Mouse (Mus musculus): ENCODE data around the gene Wnt9a. TPM values are rescaled to one million over a fixed set of nuclear protein-coding genes. Genes with fewer than 3 reads are reported as not detected.

Wnt9a gene
- polyA plus RNA-seq, 1 experiment from 2014 or later, result 2.7 TPM

GRCm38 (mm10) chr11:59308625-59309024 lies 1.9 kb downstream of the Wnt9a start:
- H3K9ac ChIP-seq (ENCODE audit: low read depth, low read length), result no peak overlapping the region
- H3K27me3 ChIP-seq (ENCODE audit: control insufficient read depth, insufficient read depth, low read length), result peaks cover 49% of the 10 kb centered on the region
- peaks cover 20% of the 10 kb centered on the region for H3K4me1 ChIP-seq (replicated peaks; ENCODE audit: control insufficient read depth, insufficient read depth, low read length)
- WGBS, result 45% methylated on average over 6 of the region's 6 CpGs
- H3K4me2 ChIP-seq (replicated peaks; ENCODE audit: low read depth, low read length), result peak overlapping the region; percentile 95; the same call in 1 of the 2 replicates
- no peaks in the 10 kb centered on the region for H3K36me3 ChIP-seq (ENCODE audit: control insufficient read depth, insufficient read depth, low read length)
- no peak overlapping the region for H3K27ac ChIP-seq (ENCODE audit: low read depth, low read length)
- H3K4me3 ChIP-seq (ENCODE audit: low read depth, low read length), result no peak overlapping the region
- no peak for ATAC-seq (ENCODE audit: low FRiP score)
- DNase-seq (ENCODE audit: low spot score), result no peak
- no peaks in the 10 kb centered on the region for H3K9me3 ChIP-seq (ENCODE audit: control insufficient read depth, low read length)

- Histone ChIP-seq H3K4me2 (replicated peaks; ENCODE audit: low read depth, low read length) (peak overlapping the region; percentile 13; the same call in 1 of the 2 replicates), H3K4me3 (ENCODE audit: low read depth, low read length) (no peak overlapping the region), H3K4me1 (replicated peaks; ENCODE audit: control insufficient read depth, insufficient read depth, low read length) (peaks cover 20% of the 10 kb centered on the region), H3K9me3 (ENCODE audit: control insufficient read depth, low read length) (no peaks in the 10 kb centered on the region), H3K9ac (ENCODE audit: low read depth, low read length) (no peak overlapping the region), H3K27me3 (ENCODE audit: control insufficient read depth, insufficient read depth, low read length) (peaks cover 44% of the 10 kb centered on the region), H3K27ac (ENCODE audit: low read depth, low read length) (no peak overlapping the region), H3K36me3 (ENCODE audit: control insufficient read depth, insufficient read depth, low read length) (no peaks in the 10 kb centered on the region)
- DNase-seq (ENCODE audit: low spot score), result peak; percentile 53
- 6% methylated on average over 11 of the region's 12 CpGs for whole genome bisulfite sequencing
- ATAC-seq (ENCODE audit: low FRiP score), result no peak
Observed at GRCm38 (mm10) chr11:59309106-59309805, 2.5 kb downstream of the Wnt9a start.

- no peaks in the 10 kb centered on the region for H3K9me3 ChIP-seq (ENCODE audit: control insufficient read depth, low read length)
- H3K27me3 ChIP-seq (ENCODE audit: control insufficient read depth, insufficient read depth, low read length), result peaks cover 37% of the 10 kb centered on the region
- ATAC-seq (ENCODE audit: low FRiP score) (no peak), DNase-seq (ENCODE audit: low spot score) (no peak)
- H3K4me2 ChIP-seq (replicated peaks; ENCODE audit: low read depth, low read length), result no peak overlapping the region
- H3K9ac ChIP-seq (ENCODE audit: low read depth, low read length), result no peak overlapping the region
- H3K36me3 ChIP-seq (ENCODE audit: control insufficient read depth, insufficient read depth, low read length), result no peaks in the 10 kb centered on the region
- no peak overlapping the region for H3K4me3 ChIP-seq (ENCODE audit: low read depth, low read length)
- H3K4me1 ChIP-seq (replicated peaks; ENCODE audit: control insufficient read depth, insufficient read depth, low read length), result peaks cover 20% of the 10 kb centered on the region
- 50% methylated on average over 8 of the region's 8 CpGs for WGBS
- no peak overlapping the region for H3K27ac ChIP-seq (ENCODE audit: low read depth, low read length)
Observed at GRCm38 (mm10) chr11:59309976-59310375, 3.2 kb downstream of the Wnt9a start.

- 56% methylated on average over 6 of the region's 6 CpGs for WGBS
- H3K36me3 ChIP-seq (ENCODE audit: control insufficient read depth, insufficient read depth, low read length), result no peaks in the 10 kb centered on the region
- no peak overlapping the region for H3K9ac ChIP-seq (ENCODE audit: low read depth, low read length)
- no peak overlapping the region for H3K4me2 ChIP-seq (replicated peaks; ENCODE audit: low read depth, low read length)
- H3K27ac ChIP-seq (ENCODE audit: low read depth, low read length), result no peak overlapping the region
- no peaks in the 10 kb centered on the region for H3K9me3 ChIP-seq (ENCODE audit: control insufficient read depth, low read length)
- peaks cover 17% of the 10 kb centered on the region for H3K27me3 ChIP-seq (ENCODE audit: control insufficient read depth, insufficient read depth, low read length)
- ATAC-seq (ENCODE audit: low FRiP score), result no peak
- peaks cover 15% of the 10 kb centered on the region for H3K4me1 ChIP-seq (replicated peaks; ENCODE audit: control insufficient read depth, insufficient read depth, low read length)
- H3K4me3 ChIP-seq (ENCODE audit: low read depth, low read length), result no peak overlapping the region
- no peak for DNase-seq (ENCODE audit: low spot score)
Observed at GRCm38 (mm10) chr11:59312060-59312459, 5.3 kb downstream of the Wnt9a start.

- no peak for ATAC-seq (ENCODE audit: low FRiP score)
- WGBS, result 59% methylated on average over 8 of the region's 8 CpGs
- Histone ChIP-seq H3K4me2 (replicated peaks; ENCODE audit: low read depth, low read length) (no peak overlapping the region), H3K9ac (ENCODE audit: low read depth, low read length) (no peak overlapping the region), H3K36me3 (ENCODE audit: control insufficient read depth, insufficient read depth, low read length) (no peaks in the 10 kb centered on the region), H3K4me3 (ENCODE audit: low read depth, low read length) (no peak overlapping the region), H3K27me3 (ENCODE audit: control insufficient read depth, insufficient read depth, low read length) (peaks cover 12% of the 10 kb centered on the region), H3K9me3 (ENCODE audit: control insufficient read depth, low read length) (no peaks in the 10 kb centered on the region), H3K27ac (ENCODE audit: low read depth, low read length) (no peak overlapping the region), H3K4me1 (replicated peaks; ENCODE audit: control insufficient read depth, insufficient read depth, low read length) (peaks cover 13% of the 10 kb centered on the region)
- DNase-seq (ENCODE audit: low spot score), result no peak
Observed at GRCm38 (mm10) chr11:59312501-59312900, 5.8 kb downstream of the Wnt9a start.

GRCm38 (mm10) chr11:59313029-59313811 lies 6.5 kb downstream of the Wnt9a start:
- H3K4me1 ChIP-seq (replicated peaks; ENCODE audit: control insufficient read depth, insufficient read depth, low read length), result peaks cover 8% of the 10 kb centered on the region
- DNase-seq (ENCODE audit: low spot score) (no peak), ATAC-seq (ENCODE audit: low FRiP score) (no peak)
- no peak overlapping the region for H3K27ac ChIP-seq (ENCODE audit: low read depth, low read length)
- H3K4me3 ChIP-seq (ENCODE audit: low read depth, low read length), result no peak overlapping the region
- no peaks in the 10 kb centered on the region for H3K9me3 ChIP-seq (ENCODE audit: control insufficient read depth, low read length)
- WGBS, result 67% methylated on average over 17 of the region's 17 CpGs
- H3K27me3 ChIP-seq (ENCODE audit: control insufficient read depth, insufficient read depth, low read length), result peaks cover 6% of the 10 kb centered on the region
- no peak overlapping the region for H3K4me2 ChIP-seq (replicated peaks; ENCODE audit: low read depth, low read length)
- H3K36me3 ChIP-seq (ENCODE audit: control insufficient read depth, insufficient read depth, low read length), result no peaks in the 10 kb centered on the region
- H3K9ac ChIP-seq (ENCODE audit: low read depth, low read length), result no peak overlapping the region

GRCm38 (mm10) chr11:59313944-59314343 lies 7.2 kb downstream of the Wnt9a start:
- Histone ChIP-seq H3K9me3 (ENCODE audit: control insufficient read depth, low read length) (no peaks in the 10 kb centered on the region), H3K4me3 (ENCODE audit: low read depth, low read length) (no peak overlapping the region), H3K4me1 (replicated peaks; ENCODE audit: control insufficient read depth, insufficient read depth, low read length) (peaks cover 6% of the 10 kb centered on the region), H3K27ac (ENCODE audit: low read depth, low read length) (no peak overlapping the region), H3K4me2 (replicated peaks; ENCODE audit: low read depth, low read length) (no peak overlapping the region), H3K36me3 (ENCODE audit: control insufficient read depth, insufficient read depth, low read length) (no peaks in the 10 kb centered on the region), H3K9ac (ENCODE audit: low read depth, low read length) (no peak overlapping the region), H3K27me3 (ENCODE audit: control insufficient read depth, insufficient read depth, low read length) (peaks cover 3% of the 10 kb centered on the region; the same call in 1 of the 2 replicates)
- WGBS, result 72% methylated on average over 11 of the region's 11 CpGs
- ATAC-seq (ENCODE audit: low FRiP score) (no peak), DNase-seq (ENCODE audit: low spot score) (no peak)

GRCm38 (mm10) chr11:59316517-59316916 lies 9.8 kb downstream of the Wnt9a start:
- H3K27me3 ChIP-seq (ENCODE audit: control insufficient read depth, insufficient read depth, low read length), result no peaks in the 10 kb centered on the region
- no peaks in the 10 kb centered on the region for H3K9me3 ChIP-seq (ENCODE audit: control insufficient read depth, low read length)
- no peak overlapping the region for H3K4me2 ChIP-seq (replicated peaks; ENCODE audit: low read depth, low read length)
- no peak overlapping the region for H3K9ac ChIP-seq (ENCODE audit: low read depth, low read length)
- no peak overlapping the region for H3K4me3 ChIP-seq (ENCODE audit: low read depth, low read length)
- H3K4me1 ChIP-seq (replicated peaks; ENCODE audit: control insufficient read depth, insufficient read depth, low read length), result 0 out of 2 replicates have a peak, but pooled peaks cover 2% of the 10 kb centered on the region
- WGBS, result 62% methylated on average over 6 of the region's 6 CpGs
- no peak overlapping the region; the same call in 1 of the 2 replicates for H3K27ac ChIP-seq (ENCODE audit: low read depth, low read length)
- DNase-seq (ENCODE audit: low spot score) (no peak), ATAC-seq (ENCODE audit: low FRiP score) (no peak)
- H3K36me3 ChIP-seq (ENCODE audit: control insufficient read depth, insufficient read depth, low read length), result no peaks in the 10 kb centered on the region
